Mouse (Mus musculus) yolk sac, embryonic 10.5 days (tissue): Measurements from ENCODE around the gene Ampd2.
A peak's percentile ranks its signal among the peaks of the same experiment; 100 is the strongest.

Experiments used
- DNase-seq: peaks from one replicate; pipeline ENCODE4 v3.0.0-alpha.2; 2017; ENCODE audit warnings: low spot score

The Ampd2 gene

GRCm38 (mm10) chr3:108094976-108095760, 8.7 kb upstream of the Ampd2 start:
- DNase-seq, result no peak

DNA sequence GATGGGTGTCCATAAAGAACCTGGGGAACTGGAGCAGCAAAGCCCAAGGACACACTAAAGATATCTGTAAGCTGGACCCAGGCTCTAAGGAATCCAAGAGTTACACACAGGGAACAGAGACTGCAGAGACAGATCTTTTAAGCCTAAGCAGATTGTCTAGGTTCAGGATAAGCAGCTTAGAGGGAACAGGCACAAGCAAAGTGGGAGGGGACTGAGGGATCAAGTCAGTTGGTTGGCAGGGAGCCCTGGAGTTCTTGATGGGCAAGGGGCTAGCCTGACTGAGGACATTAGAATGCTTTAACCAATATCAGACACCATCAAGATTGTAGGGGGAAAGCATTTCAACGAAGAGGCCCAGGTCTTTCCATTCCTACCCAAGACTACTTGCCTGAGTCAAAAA, 7.7 kb upstream of the Ampd2 start:
- no peak for DNase-seq

DNA sequence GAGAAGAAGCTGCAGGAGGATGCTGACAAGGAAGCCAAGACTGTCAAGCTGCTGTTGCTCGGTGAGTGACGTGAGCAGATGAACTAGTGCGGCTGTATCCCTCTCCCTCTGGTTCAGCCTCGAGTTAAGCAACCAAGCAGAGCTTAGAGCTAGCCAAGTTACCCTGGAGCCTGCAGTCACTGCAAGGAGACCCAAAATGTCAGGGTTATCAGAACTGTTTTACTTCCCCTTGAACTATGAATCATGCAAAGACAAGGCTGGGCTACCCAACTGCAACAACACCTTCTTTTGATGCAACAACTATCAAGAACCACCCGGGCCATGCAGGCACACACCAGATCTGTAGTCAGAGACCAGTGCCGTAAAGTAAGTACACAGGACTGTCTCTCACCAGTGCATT, 6.9 kb upstream of the Ampd2 start:
- no peak for DNase-seq

GRCm38 (mm10) chr3:108092536-108093115, 6.2 kb upstream of the Ampd2 start, which contains the start of gene Gnat2:
Gnat2 (plus strand) TSS chr3:108092789.
- DNase-seq, result no peak

- DNase-seq, result no peak
These were observed 5.6 kb upstream of the Ampd2 start for GRCm38 (mm10) chr3:108092030-108092429.

GRCm38 (mm10) chr3:108090561-108090960, 4.1 kb upstream of the Ampd2 start:
- DNase-seq, result no peak

GRCm38 (mm10) chr3:108089916-108090315, 3.5 kb upstream of the Ampd2 start:
- no peak for DNase-seq

- DNase-seq, result no peak
These were observed 2.5 kb upstream of the Ampd2 start for GRCm38 (mm10) chr3:108088842-108089380.

DNA sequence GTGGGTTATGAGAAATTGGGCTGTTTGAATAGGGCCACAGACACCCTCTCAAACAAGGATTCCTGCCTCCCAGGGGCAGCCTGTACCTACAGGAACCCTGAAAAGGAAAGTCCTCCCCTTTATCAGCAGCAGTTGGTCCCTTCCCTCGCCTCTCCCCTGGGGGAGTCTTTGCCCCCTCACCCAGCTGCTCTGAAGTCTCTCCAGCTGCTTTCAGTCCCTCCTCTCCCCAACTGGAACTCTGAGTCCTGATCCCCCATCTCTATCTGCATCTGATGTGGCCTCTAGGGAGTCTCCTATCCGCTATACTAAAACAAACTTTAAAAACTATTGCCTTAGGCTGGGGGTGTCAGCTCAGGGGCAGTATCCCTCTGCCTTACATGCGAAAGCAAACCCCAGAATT, 878 bp upstream of the Ampd2 start:
- DNase-seq, result no peak

- DNase-seq, result peak; percentile 87
These were observed 556 bp downstream of the Ampd2 start for GRCm38 (mm10) chr3:108085721-108086469.

GRCm38 (mm10) chr3:108085281-108085720, 1.1 kb downstream of the Ampd2 start:
- DNase-seq, result peak; percentile 91

DNA sequence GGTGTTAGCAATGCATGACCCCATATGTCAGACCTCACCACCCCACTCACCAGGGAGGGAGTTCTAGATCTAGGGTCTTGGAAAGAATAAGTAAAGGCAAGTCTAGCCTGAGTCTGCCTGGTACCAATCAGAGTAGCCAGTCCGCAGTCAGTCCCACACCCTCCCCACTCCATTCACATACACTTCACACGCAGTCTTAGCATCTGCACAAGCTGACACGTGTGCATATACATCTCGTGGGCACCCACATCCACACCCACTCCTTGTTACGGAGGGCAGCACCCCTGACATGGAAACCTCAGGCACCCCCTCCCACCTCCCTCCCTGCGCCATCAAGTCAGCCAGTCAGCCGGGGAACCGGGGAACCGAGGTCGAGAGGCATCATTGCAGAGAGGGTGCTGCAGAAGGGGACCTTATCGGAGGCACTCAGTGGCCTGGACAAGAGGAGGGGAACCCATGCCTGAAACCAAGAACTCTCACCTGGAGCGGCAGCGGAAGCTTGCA, 1.6 kb downstream of the Ampd2 start:
- DNase-seq, result no peak

- no peak for DNase-seq
These were observed 2.5 kb downstream of the Ampd2 start for GRCm38 (mm10) chr3:108083904-108084407.

- DNase-seq, result no peak
These were observed 3.3 kb downstream of the Ampd2 start for GRCm38 (mm10) chr3:108083161-108083560.

- DNase-seq, result no peak
These were observed 4.1 kb downstream of the Ampd2 start for GRCm38 (mm10) chr3:108082251-108082875.

GRCm38 (mm10) chr3:108081681-108082080, 4.8 kb downstream of the Ampd2 start:
- DNase-seq, result no peak

- no peak for DNase-seq
These were observed 9.6 kb downstream of the Ampd2 start for GRCm38 (mm10) chr3:108076836-108077235.

DNA sequence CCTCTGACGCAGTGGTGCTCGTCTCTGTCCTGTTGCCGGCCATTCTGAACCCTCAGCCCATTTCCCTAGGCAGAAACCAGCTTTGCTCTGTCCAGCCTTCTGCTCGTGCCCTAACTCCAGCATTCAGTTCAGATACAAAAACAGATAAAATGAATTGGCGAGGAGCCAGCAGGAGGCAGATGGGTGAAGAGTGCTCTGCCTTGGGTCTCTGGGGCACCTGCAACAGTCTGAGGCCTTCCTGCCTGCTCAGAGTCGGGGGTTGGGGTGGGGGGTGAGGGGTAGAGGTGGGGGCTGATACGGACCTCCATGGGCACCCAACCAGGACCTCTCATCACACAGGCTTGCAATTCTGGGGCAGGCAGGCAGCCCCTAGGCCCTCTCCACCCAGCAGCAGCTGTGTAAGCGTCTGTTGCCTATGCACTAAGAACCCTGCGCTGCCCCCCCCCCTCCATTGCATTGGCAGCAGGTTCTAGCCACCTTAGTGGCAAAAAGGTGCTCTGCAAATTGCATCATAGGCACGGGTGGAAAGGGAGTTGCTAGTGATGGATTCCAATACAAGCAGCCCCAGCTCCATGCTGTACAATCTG, 13.4 kb downstream of the Ampd2 start:
- no peak for DNase-seq

DNA sequence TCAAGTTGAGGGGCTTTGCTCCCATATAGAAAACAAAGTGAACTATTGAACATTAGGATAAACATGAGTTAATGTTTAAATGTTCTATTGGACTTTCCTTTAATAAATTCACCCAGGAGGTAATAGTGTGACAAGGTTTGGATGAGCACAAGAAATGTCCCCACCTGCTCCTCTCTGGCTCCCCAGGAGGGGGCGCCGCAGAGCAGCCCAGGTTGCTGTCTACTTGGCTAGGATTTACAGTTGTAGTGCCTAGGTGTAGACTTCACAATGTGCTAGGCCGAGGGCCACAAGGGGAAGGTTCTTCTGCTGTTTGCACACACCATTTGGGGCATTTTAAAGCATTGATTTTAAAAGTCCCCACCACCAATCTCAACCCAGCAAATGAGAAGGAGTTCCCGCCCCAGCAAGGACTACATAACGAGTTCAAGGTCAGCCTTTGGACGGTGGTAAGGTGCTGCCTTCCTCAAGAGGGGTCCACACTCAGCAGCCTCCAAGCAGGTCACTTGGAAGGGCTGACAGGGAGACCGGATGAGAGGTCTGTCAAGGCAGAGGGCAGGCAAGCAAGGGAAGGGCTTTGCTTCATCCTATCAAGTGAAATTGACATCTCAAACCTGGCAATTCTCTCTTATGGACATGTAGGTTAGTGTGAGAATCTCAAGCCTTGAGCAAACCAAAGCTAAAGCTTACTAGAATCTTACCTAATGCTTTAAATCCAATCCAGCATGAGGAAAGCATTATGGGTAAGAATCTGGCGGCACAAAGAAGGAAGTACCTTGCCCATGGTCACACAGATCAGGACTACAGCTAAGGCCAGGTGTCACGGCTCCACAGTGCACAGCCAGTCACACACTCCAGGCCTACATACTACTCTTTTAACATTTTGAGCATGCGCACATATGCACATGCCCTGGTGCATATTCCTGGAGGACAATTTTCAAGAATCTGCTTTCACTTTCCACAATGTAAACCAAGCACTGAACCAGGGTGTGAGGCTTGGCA, 15.9 kb downstream of the Ampd2 start:
- DNase-seq, result peak; percentile 75

GRCm38 (mm10) chr3:108069231-108069870, 17.1 kb downstream of the Ampd2 start:
- DNase-seq, result peak; percentile 84
